Mouse (Mus musculus) heart, embryonic 10.5 days (tissue): ENCODE results near the gene Krt83. TPM values are rescaled to one million over a fixed set of nuclear protein-coding genes. Genes with fewer than 3 reads are reported as not detected.
"Not testable (repeated sequence)": the region's sequence is repeated elsewhere in the genome, so short reads cannot be mapped to it uniquely, and the experiment has no call there.

Source experiments
- DNase-seq: peaks from one replicate; pipeline ENCODE4 v3.0.0-alpha.2; 2017; ENCODE audit warnings: low spot score
- H3K27ac ChIP-seq: fragments of 300-500 bp; sonication (generic); 2 replicates; pipeline ENCODE4 v1.5.1; 2016; ENCODE audit warnings: mild to moderate bottlenecking
- H3K27me3 ChIP-seq: fragments of 300-500 bp; sonication (generic); 2 replicates; pipeline ENCODE4 v1.6.1; 2016; ENCODE audit warnings: mild to moderate bottlenecking; ENCODE audit not compliant: poor library complexity, insufficient read depth, severe bottlenecking
- H3K36me3 ChIP-seq: fragments of 300-500 bp; sonication (generic); 2 replicates; pipeline ENCODE4 v1.6.1; 2016; ENCODE audit warnings: mild to moderate bottlenecking, moderate library complexity
- H3K4me1 ChIP-seq: fragments of 300-500 bp; sonication (generic); 2 replicates; pipeline ENCODE4 v1.6.1; 2016; ENCODE audit warnings: mild to moderate bottlenecking
- H3K4me3 ChIP-seq: fragments of 300-500 bp; sonication (generic); 2 replicates; pipeline ENCODE4 v1.5.1; 2016; ENCODE audit warnings: mild to moderate bottlenecking, moderate library complexity
- H3K9me3 ChIP-seq: fragments of 300-500 bp; sonication (generic); 2 replicates; pipeline ENCODE4 v1.6.1; 2016; ENCODE audit warnings: mild to moderate bottlenecking, moderate library complexity
- WGBS: fragments of 180-500 bp; shearing (Covaris S2); methylation state at CpG from one replicate; pipeline ENCODE4 v1.1.7; 2016; 5-methylcytosine and 5-hydroxymethylcytosine counted together
- polyA plus RNA-seq: library from polyadenylated mRNA; unstranded; fragments of >200 nt; fragmentation: Nextera tagmentation; extraction: Ambion mirVana; gene quantifications from 2 replicates; pipeline ENCODE4 v1.2.1, GENCODE M21; 2016

Gene Krt83
- not detected in 2 replicates for polyA plus RNA-seq

GRCm38 (mm10) chr15:101491431-101491830 is at the start of gene Krt83:
Gene Krt83, minus strand, starts transcription at chr15:101491512.
- no peaks in the 10 kb centered on the region for H3K36me3 ChIP-seq
- 0 out of 2 replicates have a peak, but pooled peaks cover 16% of the 10 kb centered on the region for H3K27me3 ChIP-seq
- DNase-seq: no peak
- no peak within 1 kb of the TSS for H3K27ac ChIP-seq
- 89% methylated on average over 6 of the region's 6 CpGs for WGBS
- H3K4me3 ChIP-seq: no peak within 1 kb of the TSS
- H3K4me1 ChIP-seq: peaks cover 10% of the 10 kb centered on the region
- H3K9me3 ChIP-seq: no peaks in the 10 kb centered on the region

- no peak for DNase-seq
- WGBS: 70% methylated on average over 4 of the region's 4 CpGs
Measured at GRCm38 (mm10) chr15:101538580-101538900, 47.2 kb upstream of the Krt83 start.

GRCm38 (mm10) chr15:101537864-101538579 is 46.7 kb upstream of the Krt83 start:
- peaks cover 52% of the 10 kb centered on the region for H3K27me3 ChIP-seq
- H3K4me1 ChIP-seq: peaks cover 11% of the 10 kb centered on the region; the same call in 1 of the 2 replicates
- no peaks in the 10 kb centered on the region for H3K9me3 ChIP-seq
- no peak for DNase-seq
- no peak overlapping the region for H3K27ac ChIP-seq
- H3K4me3 ChIP-seq: no peak overlapping the region
- H3K36me3 ChIP-seq: no peaks in the 10 kb centered on the region
- WGBS: 36% methylated on average over 7 of the region's 7 CpGs

More at GRCm38 (mm10) chr15:101538580-101538900, 47.2 kb upstream of the Krt83 start:
- Histone ChIP-seq H3K36me3 (no peaks in the 10 kb centered on the region), H3K27me3 (peaks cover 53% of the 10 kb centered on the region), H3K27ac (no peak overlapping the region), H3K9me3 (no peaks in the 10 kb centered on the region), H3K4me3 (no peak overlapping the region), H3K4me1 (peaks cover 11% of the 10 kb centered on the region; the same call in 1 of the 2 replicates)

GRCm38 (mm10) chr15:101536054-101536850 is 44.9 kb upstream of the Krt83 start:
- H3K27me3 ChIP-seq: peaks cover 48% of the 10 kb centered on the region
- WGBS: 53% methylated on average over 9 of the region's 9 CpGs
- no peak for DNase-seq
- no peak overlapping the region for H3K27ac ChIP-seq
- peaks cover 5% of the 10 kb centered on the region; the same call in 1 of the 2 replicates for H3K4me1 ChIP-seq
- no peaks in the 10 kb centered on the region for H3K9me3 ChIP-seq
- no peaks in the 10 kb centered on the region for H3K36me3 ChIP-seq
- no peak overlapping the region for H3K4me3 ChIP-seq

GRCm38 (mm10) chr15:101532720-101533119 is 41.4 kb upstream of the Krt83 start, which contains the start of gene Krt84:
Gene Krt84, minus strand, starts transcription at chr15:101532820.
- H3K36me3 ChIP-seq: no peaks in the 10 kb centered on the region
- H3K27me3 ChIP-seq: peaks cover 50% of the 10 kb centered on the region
- H3K27ac ChIP-seq: no peak within 1 kb of the TSS
- no peak within 1 kb of the TSS for H3K4me3 ChIP-seq
- no peak for DNase-seq
- WGBS: 82% methylated on average over 7 of the region's 7 CpGs
- H3K4me1 ChIP-seq: no peaks in the 10 kb centered on the region
- H3K9me3 ChIP-seq: no peaks in the 10 kb centered on the region

- no peaks in the 10 kb centered on the region for H3K9me3 ChIP-seq
- no peak overlapping the region for H3K27ac ChIP-seq
- 69% methylated on average over 4 of the region's 4 CpGs for WGBS
- peaks cover 65% of the 10 kb centered on the region for H3K27me3 ChIP-seq
- H3K4me3 ChIP-seq: no peak overlapping the region
- DNase-seq: no peak
- no peaks in the 10 kb centered on the region for H3K4me1 ChIP-seq
- no peaks in the 10 kb centered on the region for H3K36me3 ChIP-seq
Measured at GRCm38 (mm10) chr15:101522556-101523232, 31.4 kb upstream of the Krt83 start.

GRCm38 (mm10) chr15:101519792-101520191 is 28.5 kb upstream of the Krt83 start:
- Histone ChIP-seq H3K27ac (no peak overlapping the region), H3K4me3 (no peak overlapping the region), H3K9me3 (no peaks in the 10 kb centered on the region), H3K4me1 (no peaks in the 10 kb centered on the region), H3K27me3 (peaks cover 38% of the 10 kb centered on the region), H3K36me3 (no peaks in the 10 kb centered on the region)
- DNase-seq: no peak
- 13% methylated on average over 2 of the region's 2 CpGs for WGBS

GRCm38 (mm10) chr15:101517161-101517560 is 25.8 kb upstream of the Krt83 start, which contains the start of gene Gm49425:
Gene Gm49425, minus strand, starts transcription at chr15:101517261.
- not testable (repeated sequence) for H3K27ac ChIP-seq, H3K4me3 ChIP-seq, H3K4me1 ChIP-seq, DNase-seq, H3K36me3 ChIP-seq, H3K9me3 ChIP-seq
- peaks cover 29% of the 10 kb centered on the region for H3K27me3 ChIP-seq
- 71% methylated on average over 2 of the region's 2 CpGs for WGBS

GRCm38 (mm10) chr15:101508247-101508646 is 16.9 kb upstream of the Krt83 start:
- H3K4me1 ChIP-seq: peaks cover 9% of the 10 kb centered on the region
- no peak overlapping the region for H3K4me3 ChIP-seq
- no peaks in the 10 kb centered on the region for H3K9me3 ChIP-seq
- no peak overlapping the region for H3K27ac ChIP-seq
- no peaks in the 10 kb centered on the region for H3K36me3 ChIP-seq
- WGBS: 80% methylated on average over 9 of the region's 9 CpGs
- H3K27me3 ChIP-seq: 0 out of 2 replicates have a peak, but pooled peaks cover 4% of the 10 kb centered on the region
- DNase-seq: no peak

GRCm38 (mm10) chr15:101506896-101507758 is 15.8 kb upstream of the Krt83 start:
- no peak overlapping the region for H3K4me3 ChIP-seq
- DNase-seq: no peak
- no peaks in the 10 kb centered on the region for H3K9me3 ChIP-seq
- no peaks in the 10 kb centered on the region for H3K36me3 ChIP-seq
- peaks cover 9% of the 10 kb centered on the region for H3K4me1 ChIP-seq
- 47% methylated on average over 14 of the region's 14 CpGs for WGBS
- H3K27ac ChIP-seq: no peak overlapping the region
- peaks cover 14% of the 10 kb centered on the region; the same call in 1 of the 2 replicates for H3K27me3 ChIP-seq

- H3K4me3 ChIP-seq: no peak overlapping the region
- H3K27me3 ChIP-seq: peaks cover 8% of the 10 kb centered on the region; the same call in 1 of the 2 replicates
- H3K27ac ChIP-seq: no peak overlapping the region
- no peak for DNase-seq
- H3K4me1 ChIP-seq: peaks cover 10% of the 10 kb centered on the region
- H3K36me3 ChIP-seq: no peaks in the 10 kb centered on the region
- H3K9me3 ChIP-seq: no peaks in the 10 kb centered on the region
- WGBS: 51% methylated on average over 2 of the region's 2 CpGs
Measured at GRCm38 (mm10) chr15:101497181-101497580, 5.9 kb upstream of the Krt83 start.

GRCm38 (mm10) chr15:101495266-101495665 is 4.0 kb upstream of the Krt83 start:
- Histone ChIP-seq H3K36me3 (no peaks in the 10 kb centered on the region), H3K27ac (no peak overlapping the region), H3K4me1 (peaks cover 10% of the 10 kb centered on the region), H3K4me3 (no peak overlapping the region), H3K9me3 (no peaks in the 10 kb centered on the region), H3K27me3 (no peaks in the 10 kb centered on the region)
- no peak for DNase-seq
- WGBS: 89% methylated on average over 8 of the region's 8 CpGs
